Mouse (Mus musculus): ENCODE measurements around the gene Heatr5b.

The Heatr5b gene

GRCm38 (mm10) chr17:78766084-78766483, 69.1 kb downstream of the Heatr5b start:
- no peak for DNase-seq

DNA sequence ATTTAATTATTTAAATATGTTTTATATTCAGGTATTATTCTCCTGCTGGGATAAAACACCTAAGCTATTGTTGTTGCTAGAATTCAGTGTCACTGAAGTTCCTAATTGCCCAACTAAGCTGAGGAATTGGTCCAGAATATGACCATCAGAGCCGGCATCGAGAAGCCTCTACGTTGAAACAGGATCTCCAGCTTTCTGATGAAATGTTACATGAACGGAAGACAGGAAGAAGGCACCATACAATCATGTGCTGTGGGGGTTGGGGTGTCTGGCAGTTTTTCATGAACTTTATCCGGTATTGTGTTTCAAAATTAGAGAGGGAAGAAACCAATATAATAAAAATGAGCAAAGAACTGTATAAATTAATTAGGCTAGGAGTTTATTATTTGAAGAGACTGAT, 71.9 kb downstream of the Heatr5b start:
- DNase-seq, result no peak

GRCm38 (mm10) chr17:78752938-78753655, 82.1 kb downstream of the Heatr5b start:
- DNase-seq, result no peak

DNA sequence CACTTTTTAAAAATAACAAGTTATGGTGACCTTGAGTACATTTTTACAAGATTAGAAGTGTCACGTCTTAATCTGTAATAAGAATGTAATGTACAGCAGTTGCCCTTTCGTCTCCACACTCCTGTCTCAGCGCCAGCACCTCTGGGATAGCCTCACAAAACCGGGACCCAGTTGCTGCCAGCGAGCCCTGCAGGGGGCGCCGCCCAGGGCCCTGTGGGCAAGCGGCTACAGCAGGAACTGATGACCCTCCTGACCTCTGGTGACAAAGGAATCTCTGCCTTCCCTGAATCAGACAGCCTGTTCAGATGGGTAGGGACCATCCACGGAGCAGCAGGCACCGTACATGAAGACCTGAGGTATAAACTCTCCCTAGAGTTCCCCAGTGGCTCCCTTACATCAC, 83.1 kb downstream of the Heatr5b start:
- no peak for DNase-seq

DNA sequence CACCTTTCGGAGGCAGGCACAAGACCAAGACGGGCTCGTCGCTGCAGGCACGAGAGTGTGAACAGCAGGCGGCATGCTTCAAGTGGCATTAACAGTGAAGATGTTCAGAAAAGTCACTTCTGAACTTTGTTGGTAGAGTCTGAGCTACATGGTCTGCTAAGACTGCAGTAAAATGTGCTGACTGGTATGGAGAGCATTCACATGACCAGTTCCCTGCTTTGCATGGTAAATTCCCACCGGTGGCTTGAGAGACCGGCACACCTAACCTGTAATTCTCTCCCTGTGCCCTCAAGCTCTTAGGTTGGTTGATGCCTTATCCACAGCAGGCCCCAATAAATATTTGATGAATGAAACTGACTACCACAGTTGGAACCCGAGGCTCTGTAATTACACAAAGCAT, 86.7 kb downstream of the Heatr5b start:
- no peak for DNase-seq

- no peak for DNase-seq
Observed at GRCm38 (mm10) chr17:78738416-78738815, 96.7 kb downstream of the Heatr5b start.

DNA sequence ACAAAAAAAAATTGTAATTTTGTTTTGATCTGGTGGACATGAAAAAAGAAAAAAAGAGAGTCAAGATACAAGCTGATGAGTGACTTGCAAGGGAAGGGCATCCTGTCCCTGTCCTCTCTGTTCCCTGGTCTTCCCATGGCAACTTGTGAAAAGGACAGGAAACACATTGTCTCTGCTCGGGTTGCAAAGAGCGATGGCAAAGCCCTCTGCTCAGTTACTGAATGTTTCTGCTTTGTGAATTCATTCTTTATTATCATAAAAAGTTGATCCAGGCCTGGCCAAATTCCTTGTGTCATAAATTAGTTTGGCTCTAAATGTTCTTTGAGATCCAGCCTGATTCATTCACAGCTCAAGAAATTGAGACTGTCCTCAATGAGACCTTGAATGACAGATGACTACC, 97.4 kb downstream of the Heatr5b start:
- no peak for DNase-seq

DNA sequence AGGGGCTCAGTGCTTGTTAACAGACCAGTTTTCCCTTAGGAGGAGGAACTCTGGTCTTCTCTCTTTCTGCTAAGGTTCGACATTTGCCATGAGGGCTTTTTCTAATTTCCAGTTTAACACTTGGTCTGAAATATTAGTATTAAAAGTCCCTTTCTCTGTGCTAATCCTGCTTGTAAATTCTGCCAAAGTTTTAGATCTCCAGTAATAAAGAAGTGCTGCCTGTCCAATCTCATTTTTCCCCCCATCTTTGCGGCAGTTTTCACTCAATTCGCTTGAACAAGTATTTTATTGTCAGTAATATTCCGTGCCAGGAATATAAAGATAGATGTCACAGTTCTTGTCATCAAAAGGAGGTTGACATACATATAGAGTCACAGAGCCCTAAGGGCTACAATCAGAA, 98.1 kb downstream of the Heatr5b start, which contains the start of gene Strn:
Gene Strn (minus strand): TSS at position 101 of the 400 bp plus-strand sequence.
- DNase-seq, result no peak

DNA sequence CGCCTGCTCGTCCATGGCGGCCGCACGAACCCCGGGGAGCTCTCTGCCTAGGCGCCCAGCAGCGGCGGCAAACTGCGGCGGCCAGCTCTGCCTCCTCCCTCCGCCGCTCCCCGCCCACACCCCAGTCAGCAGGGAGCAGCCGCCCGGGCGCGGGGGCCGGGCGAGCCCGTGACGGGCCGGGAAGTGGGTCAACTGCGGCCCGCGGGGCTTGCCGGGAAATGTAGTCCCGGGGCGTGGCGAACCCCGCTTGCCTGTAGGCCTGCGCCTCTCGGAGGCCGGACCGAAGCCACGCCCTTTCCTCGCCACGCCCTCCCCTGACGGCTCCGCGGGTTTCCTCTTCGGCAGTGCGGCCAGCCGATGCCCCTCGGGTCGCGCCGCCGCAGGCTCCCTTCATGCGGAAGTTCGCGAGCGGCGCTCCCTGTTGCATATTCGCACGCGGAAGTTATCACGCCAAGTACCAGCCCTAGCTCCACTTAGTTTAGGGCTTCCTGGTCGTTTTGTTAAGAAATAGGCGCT, 98.6 kb downstream of the Heatr5b start:
- peak; percentile 100 for DNase-seq

DNA sequence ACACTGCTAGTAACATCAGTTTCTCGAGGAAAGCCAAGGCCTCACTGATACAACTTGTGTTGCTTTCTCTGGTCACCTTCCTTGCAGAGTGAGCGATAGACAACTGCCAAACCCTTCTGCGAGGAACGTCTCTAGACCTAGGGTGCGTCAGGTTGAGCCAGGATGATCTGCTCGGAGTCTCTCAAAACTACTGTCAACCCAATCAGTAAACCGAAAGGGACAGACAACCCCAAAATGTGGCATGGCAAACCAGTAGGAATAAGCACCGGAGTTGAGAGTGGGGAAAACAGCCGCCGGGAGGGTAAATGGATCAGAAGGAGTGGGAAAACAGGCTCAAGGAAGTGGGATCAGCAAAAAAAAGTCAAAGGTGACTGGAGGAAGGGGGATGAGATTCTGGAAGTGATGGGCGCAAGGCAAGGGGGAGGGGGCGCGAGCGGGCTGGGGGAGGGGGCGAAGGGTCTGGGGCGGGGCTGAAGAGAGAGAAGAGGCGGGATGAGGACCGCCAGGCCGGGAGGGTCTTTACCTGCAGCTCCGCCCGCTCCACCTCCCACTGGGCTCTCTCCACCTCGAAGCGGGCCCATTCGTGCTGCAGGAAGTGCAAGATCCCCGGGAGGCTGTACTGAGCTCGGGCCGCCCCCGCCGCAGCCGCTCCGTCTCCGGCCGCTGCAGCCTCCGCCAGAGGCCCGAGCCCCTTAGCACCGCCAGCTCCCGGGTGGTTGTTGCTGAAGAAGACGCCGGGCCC, 99.3 kb downstream of the Heatr5b start:
- DNase-seq, result peak; percentile 40

DNA sequence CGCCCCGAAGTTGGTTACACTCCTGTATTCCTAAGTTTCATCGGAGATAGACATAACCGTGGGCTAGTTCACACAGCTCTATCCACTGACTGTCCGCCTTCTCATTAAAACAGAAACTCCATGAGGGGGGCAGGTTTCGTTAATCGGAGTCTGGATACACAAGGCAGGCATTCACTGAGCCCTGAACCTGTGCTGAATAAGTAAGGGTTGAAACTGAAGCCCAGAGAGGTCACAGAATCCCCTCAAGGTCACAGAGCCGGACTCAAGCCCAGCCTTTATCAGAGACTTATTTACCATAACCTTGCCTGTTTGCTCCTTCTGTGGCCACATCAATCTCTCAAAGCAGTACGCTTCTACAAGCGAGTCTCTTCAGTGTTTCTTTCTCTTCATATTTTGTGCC, 100.4 kb downstream of the Heatr5b start:
- no peak for DNase-seq

DNA sequence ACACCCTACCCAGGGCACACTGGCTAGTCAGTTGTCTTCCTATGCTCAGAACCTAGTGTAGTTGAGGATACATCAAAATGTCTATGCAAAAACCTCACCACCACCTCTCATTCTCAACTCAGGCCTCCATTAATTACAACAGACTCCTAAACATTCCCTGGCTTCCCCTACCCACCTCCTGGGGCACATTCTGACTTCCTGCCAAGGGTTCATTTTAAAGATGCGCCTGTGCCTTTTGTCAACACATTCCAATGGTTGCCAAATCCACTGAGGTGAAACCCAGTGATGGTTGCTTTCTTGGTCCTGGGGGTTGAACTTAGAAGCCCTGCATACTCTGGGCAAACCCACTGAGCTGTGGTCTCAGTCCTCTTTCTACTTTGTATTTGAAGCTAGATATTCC, 103.1 kb downstream of the Heatr5b start:
- DNase-seq, result no peak

DNA sequence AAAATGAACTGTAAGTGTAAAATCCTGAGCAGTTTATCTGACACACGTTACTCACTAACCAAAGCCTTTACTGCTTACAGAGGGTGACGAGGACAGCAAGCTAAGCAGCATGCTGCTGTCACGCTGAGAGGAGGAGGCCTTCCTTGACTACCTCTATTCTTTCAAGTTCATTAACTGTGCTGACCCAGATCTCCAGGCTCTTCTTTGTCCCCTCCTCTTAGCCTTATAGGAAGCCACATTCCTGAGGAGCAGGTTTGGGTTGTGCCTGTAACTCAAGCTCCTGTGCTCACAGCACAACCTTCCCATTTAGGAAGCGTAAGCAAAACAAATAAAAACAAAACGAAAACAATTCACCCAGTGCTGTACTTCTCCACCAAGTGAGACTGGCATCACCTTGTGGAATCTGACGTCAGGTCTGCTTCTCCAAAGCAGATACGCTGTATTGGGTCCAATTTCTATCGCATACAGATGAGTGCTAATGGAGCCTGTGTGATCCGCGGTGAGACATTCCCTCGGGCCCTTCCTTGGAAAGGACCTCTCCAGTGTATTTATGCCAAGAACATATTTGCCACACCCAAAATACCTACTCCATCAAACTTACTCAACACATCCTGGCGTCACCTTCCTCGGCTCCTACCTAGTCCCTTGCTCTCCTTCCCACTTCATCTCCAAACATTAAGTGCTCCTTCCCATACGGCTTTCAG, 108.3 kb downstream of the Heatr5b start:
- DNase-seq, result no peak

DNA sequence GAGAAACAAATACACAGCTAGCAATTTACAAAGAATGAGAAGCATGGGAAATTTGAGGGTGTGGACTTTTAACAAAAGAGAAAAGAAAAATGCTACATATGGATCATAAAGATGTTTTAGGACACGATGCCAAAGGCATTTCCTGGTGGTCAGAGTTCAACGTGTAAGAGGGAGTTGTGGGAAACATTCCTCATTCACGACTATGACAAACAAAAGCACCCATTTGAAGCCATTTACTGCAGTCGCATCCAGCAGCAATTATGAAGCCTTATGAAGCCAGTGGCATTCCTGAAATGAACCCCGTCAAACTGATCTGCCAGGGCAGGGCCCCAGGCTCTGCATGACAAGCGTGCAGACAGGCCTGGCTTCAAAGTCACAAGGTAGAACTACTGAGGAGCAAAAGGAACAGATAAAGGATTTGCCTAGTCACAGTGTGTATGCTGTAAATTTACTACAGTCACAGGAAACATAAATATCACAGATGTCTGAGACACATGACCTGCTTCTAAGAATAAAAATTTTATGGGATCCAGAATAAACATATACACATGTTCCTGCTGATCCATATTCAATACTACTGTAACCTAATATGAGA, 110.6 kb downstream of the Heatr5b start:
- DNase-seq, result no peak

DNA sequence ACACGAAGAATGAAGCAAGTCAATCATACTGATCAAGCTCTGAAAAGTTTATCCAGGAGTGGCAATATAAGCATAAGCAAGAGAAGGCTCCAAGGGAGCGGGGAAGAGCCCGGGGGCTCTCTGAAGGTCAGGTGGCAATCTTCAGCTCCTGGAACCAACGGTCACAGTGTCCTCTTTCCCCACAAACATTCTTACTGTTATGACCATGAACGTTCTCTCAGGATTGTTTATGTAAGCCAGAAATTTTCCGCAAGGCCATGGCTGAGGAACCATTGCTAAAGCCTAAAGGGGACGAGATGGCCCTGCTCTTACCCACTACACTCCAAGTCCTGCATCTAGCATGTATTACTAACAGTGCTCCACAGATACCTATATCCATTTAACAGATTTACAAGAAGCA, 113.5 kb downstream of the Heatr5b start:
- no peak for DNase-seq

DNA sequence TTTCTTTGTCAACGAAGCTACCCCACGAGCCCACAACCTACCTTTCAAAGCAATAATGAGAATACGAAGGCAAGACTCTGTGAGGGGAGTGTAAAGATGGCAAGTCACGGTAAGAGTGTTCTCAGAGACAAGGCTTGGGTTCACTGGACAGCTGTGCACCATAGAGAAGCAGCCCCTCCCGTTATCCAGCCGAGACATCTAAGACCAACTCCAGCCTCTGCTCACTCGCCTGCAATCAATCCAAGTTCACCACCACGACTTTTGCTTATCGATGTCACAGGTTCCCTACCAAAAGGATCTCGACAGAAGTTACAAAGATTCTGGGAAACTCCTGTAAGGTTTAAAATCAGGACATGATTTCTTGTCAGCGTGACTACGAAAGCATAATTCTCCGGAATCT, 116.1 kb downstream of the Heatr5b start:
- DNase-seq, result no peak

- DNase-seq, result no peak
Observed at GRCm38 (mm10) chr17:78710258-78710657, 124.9 kb downstream of the Heatr5b start.

DNA sequence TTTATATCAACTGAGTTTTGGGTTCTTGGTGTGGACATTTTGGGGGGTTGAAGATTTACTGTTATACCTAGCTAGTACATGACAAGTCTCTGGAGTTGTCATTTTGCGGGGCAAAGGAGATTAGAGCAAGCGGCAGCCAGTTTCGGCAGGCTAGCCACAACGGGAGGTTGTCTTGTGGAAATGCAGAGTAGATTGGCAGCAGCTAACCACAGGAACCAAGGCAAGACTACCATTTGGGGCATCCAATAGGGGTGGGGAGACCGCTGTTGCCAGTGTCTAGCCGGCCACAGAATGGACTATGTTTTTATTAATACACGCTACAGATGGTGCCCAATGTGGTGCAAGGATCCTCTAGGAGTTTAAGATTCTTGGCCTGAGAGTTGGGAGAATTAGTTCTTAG, 126.7 kb downstream of the Heatr5b start:
- DNase-seq, result no peak

- DNase-seq, result no peak
Observed at GRCm38 (mm10) chr17:78702988-78703387, 132.2 kb downstream of the Heatr5b start.
